Mouse (Mus musculus): ENCODE measurements at regions not wholly inside any gene's neighbourhood (a gene's known extent, or its start where the extent isn't known, plus 50 kb on each side); places are given as distances from the start of the nearest gene placed in this dataset.

DNA sequence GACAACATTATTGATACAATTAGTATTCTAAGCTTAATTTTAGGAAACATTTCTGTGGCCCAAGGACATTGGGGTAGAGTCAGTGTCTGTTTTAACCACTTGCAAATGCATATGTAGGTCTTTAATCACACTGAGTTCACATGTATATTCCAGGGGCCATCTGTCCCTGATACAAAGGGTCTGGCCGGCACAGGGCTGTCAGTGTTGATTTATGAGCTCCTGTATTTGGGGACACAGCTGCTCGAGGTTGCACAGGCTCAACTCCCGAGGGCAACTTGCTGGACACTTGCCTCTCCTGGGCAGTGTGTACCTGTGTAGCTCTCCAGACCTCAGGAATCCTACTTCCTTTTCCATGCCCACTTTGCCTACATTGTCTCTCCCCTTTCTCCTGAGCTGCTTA is 221.0 kb downstream of the Abcc12 start:
- DNase-seq: peak; percentile 46

- no peak for DNase-seq
These were observed 226.7 kb downstream of the Abcc12 start for GRCm38 (mm10) chr8:86353816-86354215.

GRCm38 (mm10) chr8:86351545-86352190 is 228.8 kb downstream of the Abcc12 start:
- DNase-seq: no peak

GRCm38 (mm10) chr8:86350128-86350527 is 230.4 kb downstream of the Abcc12 start:
- no peak for DNase-seq

GRCm38 (mm10) chr8:86342016-86342684 is 238.3 kb downstream of the Abcc12 start:
- peak; percentile 95 for DNase-seq

DNA sequence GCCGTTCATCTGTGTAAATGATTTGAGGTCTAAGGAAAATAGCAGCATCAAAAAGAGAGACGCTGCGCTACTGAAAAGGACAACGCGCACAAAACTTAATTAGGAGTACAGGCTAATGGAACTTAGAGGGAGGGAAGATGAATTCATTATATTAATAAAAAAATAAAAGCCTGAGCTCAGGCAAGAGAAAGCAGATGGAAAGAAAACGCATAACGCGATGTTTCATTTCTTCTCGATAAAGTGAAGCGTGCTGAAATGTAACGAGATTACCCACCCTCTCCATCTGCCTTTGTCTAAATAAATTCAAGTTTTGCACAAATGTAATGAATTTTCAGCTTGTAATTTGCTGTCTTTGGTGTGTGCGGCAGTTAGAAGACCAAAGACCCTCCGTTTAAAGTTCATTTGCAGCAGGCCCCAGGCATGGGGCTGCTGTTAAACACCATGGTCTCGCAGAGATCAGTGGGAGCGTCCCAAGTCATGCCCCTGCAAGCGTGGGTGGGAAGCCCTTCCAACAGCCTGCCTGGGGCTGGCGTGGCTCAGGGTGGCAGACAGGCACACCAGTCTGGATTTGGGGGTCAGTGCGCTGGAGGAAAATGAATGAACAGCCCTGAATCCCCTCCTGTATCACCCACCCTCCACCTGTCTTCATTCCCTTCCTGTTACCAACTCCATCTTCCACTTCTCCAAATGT is 241.8 kb downstream of the Abcc12 start:
- DNase-seq: no peak

DNA sequence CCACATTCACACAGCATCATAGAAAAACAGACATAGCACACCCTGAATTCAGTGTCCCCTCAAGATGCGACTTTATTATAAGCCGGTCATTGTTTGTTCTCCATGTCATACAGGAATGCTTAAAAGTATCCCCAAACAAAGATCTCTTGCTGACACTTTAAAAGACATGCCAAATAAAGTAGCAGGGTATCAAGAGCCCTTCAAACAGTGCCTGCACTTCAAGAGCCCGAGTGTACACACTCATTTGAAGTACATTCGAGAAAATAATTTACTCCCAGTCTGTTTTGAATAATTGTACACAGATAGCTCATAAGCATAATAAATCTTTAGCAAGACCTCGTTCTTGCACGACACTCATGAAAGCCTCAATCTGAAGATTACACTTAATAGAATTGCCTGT is 249.1 kb downstream of the Abcc12 start:
- DNase-seq: no peak

DNA sequence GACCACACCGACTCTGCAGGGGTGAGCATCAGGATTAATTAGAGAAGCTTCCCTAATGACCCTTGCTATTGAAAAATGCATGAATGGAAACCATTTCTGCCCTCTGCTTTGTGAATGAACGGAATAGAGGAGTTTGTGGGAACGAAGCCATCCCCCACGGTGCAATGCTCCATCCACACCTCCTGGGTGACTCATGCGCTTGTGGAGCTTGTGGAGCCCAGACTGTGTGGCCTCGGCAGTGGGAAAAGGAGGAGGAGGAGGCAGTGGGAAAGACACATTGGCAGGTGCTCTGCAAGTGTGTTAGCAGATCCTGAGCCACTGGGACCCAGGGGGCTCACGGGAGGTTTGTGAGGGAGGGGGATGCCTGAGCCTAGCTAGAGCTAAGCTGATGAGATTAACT is 251.9 kb downstream of the Abcc12 start:
- DNase-seq: peak; percentile 85

DNA sequence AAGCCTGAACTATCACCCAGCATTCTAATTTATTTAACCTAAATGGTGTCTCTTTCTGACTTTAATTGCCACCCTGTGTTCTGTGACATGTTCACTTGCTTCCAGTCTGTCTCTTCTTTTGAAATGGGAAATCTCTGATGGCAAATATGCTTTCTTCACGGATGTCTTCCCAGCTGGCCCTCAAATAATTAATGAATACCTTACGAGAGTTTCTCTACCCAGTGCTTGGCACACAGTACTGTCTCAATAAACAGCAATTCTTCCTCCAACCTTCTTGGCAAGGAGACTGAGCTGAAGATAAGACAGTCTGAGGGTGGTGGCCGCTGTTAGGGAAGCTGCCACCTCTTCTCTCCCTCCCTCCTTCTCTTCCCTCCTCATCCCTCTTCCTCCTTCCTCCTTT is 252.5 kb downstream of the Abcc12 start:
- no peak for DNase-seq

DNA sequence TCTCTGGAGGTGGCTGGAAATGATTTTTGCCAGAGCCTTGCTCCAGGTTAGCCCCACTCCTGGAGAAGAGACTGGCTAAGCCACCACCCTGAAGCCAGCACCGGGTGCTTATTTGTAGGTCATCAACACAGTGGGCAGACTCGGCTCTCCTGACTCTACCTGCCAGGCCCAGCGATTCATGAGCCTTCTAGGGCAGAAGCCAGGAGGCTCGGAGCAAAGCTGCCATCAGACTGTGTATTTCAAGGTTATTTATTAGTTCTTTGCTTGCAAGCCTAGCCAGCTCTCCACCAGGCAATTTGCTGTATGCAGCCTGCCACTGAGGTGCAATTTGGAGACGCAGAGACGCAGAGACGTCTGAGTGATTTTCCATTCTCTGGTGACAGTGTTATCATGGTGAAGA is 255.4 kb downstream of the Abcc12 start:
- no peak for DNase-seq

DNA sequence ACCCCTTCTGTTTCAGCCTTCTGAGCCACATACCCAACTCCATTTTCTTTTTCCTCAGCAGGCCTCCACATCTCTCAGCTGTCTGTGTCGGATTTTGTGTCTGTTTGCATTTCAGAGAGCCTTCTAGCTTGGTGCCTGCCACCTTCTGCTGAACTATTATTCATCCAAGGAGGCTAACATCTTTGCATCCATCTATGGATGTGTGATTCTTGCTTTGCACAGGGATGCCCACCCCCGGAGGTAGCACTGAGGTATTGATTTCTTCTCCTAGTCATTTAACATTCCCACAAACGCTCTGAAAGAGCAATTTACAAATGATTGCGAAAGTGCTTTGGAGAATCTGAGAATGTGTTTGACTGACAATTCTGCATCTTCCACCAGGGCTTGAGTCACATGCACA is 255.9 kb downstream of the Abcc12 start:
- DNase-seq: no peak

DNA sequence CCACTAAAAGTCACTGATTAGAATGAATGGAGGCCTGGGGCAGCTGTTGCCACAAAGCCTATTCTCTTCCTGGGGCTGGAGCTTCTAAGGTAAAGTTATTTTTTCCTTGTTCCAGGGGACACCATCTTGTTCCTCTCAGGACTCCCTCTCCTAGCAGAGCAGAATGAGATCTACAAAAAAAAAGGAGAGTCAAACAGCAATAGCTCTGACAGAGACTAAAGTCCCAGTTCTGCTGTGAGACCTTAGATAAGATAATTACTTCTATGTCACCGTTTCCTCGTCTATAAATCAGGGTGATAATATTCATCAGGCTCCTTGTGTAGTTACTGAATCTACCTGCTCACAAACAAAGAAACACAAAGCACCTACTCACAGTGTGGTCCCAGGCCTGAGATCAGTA is 256.7 kb downstream of the Abcc12 start:
- no peak for DNase-seq

- DNase-seq: no peak
These were observed 258.0 kb downstream of the Abcc12 start for GRCm38 (mm10) chr8:86322494-86322893.

DNA sequence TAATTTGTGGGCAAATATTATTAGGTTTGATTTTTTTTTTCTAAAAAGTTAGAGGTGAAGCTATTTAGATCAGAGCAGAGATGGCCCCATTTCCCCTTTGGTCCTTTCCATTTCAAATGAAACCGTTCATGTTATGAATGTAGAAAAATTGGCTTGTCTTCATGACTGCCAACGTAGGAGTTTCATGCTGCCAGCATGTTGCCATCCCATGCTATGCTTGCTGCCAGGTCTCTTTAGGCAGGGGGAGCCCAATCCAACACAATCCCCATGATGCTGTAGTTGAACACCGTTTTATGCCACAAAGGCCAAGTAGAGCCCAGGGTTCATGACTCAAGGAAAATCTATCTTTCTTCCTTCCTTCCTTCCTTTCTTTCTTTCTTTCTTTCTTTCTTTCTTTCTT is 259.5 kb downstream of the Abcc12 start:
- no peak for DNase-seq

DNA sequence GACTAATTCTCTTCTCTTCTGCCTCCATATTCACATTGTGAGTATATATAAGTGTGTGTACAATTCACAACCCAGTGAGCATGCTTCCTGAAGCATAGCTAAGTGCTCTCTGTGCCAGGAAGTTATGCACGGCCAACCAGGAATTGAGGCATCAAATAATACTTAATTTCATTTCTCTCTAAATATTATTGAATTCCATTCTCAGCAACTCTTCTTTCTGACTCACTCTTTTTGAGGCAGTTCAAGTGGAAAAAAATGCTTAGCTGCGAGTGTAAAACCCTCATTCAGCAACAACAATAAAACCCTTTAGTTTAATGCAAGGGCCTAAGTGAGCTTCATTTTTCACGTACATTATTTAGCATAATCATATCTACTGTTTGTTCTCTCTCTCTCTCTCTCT is 262.0 kb downstream of the Abcc12 start:
- DNase-seq: no peak

DNA sequence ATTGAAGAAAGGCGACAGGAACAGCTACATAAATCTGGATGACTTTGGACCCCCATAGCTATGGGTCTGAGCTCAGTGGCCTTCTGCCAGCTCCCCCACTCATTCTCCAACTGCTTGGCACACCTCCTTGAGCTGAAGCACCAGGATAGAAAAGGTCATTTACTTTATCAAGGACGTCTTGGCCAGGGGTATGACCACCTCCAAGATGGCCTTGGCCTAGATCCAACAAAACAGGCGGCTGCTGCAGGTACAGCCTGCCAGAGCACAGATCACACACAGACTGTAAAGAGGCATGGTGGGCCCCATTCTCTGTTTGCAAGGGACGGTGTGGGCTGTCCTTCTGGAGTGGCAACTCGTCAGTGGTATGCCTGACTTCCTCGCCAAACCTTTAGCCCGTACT is 264.2 kb downstream of the Abcc12 start:
- no peak for DNase-seq

GRCm38 (mm10) chr8:86309460-86309859 is 271.0 kb downstream of the Abcc12 start:
- no peak for DNase-seq

DNA sequence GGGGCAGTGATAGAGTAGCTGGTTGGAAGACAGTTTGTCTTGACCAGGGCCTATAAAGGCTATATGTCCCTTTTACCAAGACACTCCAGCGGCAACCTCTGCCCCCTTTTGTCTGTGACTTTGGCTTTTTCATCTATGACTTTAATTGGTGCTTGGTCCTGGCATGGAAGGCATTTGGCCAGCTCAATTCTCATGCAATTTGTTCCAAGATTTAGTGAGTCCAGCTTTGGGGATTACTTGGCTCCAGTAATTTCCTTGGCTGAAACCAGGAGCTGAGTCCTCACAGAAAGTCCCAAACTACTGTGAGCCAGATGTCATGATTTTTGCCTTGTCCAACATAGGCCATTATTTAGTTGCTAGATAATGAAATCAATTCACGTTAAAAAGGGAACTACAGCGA is 273.1 kb downstream of the Abcc12 start:
- peak; percentile 81 for DNase-seq

GRCm38 (mm10) chr8:86301885-86302509 is 278.5 kb downstream of the Abcc12 start:
- peak; percentile 80 for DNase-seq

GRCm38 (mm10) chr8:86288713-86289384 is 291.6 kb downstream of the Abcc12 start:
- DNase-seq: peak; percentile 61

DNA sequence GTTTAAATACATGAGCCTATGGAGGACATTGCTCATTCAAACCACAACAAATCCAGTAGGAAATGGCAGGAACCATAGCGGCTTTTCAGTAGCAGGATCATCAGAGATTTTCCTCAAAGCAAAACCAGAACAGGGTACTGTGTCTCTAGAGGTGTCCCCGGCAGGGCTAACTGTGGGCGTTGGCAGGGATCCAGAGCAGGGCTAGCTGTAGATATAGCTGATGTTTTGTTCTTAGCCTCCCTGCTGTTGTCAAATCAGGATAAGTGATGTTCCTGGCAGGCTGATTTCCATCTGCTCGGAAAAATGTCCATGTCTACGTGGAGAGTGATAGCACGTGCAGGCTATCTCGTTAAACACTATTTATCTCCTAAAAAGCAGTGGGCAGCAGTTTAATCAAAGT is 297.6 kb downstream of the Abcc12 start:
- no peak for DNase-seq

DNA sequence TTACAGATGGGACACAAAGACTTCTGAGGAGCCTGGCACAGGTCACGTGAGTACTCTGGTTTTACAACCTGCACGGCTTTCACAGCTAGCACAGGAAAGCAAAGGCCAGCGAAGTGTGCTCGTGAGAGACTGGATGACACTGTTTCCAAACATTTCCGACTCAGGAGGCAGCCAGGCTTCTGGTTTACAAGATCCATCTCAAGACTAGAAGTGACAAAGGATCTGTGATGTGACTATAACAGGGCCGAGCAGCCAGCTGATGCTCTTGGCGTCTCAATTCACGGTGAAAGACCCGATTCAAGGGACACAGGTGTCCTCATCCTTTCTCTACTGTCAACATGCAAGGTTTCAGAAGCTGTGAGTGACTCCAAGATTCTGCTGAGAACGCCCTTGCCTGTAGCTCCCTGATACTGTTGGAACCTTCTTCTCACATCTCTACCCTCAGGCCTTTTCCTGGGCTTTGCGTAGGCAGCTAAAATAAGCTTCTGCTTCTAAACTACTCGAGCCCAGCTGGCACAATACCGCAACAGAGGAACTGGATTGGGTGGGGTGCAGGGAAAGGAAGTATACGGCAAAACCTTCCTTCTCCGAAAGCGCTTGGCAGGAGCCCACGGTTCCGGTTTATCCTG is 300.3 kb downstream of the Abcc12 start:
- no peak for DNase-seq

DNA sequence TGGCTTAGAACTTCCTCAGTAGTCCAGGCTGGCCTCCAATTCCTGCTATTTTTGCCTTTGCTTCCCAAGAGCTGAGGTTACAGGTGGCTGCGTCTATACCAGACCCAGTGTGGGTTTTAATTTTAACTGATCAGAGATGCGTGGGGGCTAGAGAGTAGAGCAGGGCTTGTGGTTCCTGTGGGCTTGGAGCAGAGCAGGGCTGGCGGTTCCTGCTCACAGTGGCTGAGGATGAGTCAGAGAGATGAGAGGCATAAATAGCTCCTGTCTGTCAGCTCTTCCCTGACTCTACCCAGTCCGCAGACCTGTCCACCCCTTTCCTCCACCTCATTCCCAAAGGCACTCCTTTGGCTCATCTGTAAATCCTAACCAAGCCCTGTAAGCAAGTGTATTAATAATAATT is 304.8 kb downstream of the Abcc12 start:
- no peak for DNase-seq
